Mouse (Mus musculus): ENCODE results near the gene Naa38. TPM values are rescaled to one million over a fixed set of nuclear protein-coding genes. Genes with fewer than 3 reads are reported as not detected.
A peak's percentile ranks its signal among the peaks of the same experiment; 100 is the strongest.

The Naa38 gene
- polyA plus RNA-seq, 1 experiment from 2014 or later, result 86.1 TPM

- 0% methylated on average over 24 of the region's 26 CpGs for WGBS
- H3K9ac ChIP-seq (replicated peaks; ENCODE audit: low read depth, low read length), result peak overlapping the region; percentile 99
- H3K4me3 ChIP-seq (replicated peaks; ENCODE audit: low read length), result peak overlapping the region; percentile 67
- H3K36me3 ChIP-seq (ENCODE audit: control insufficient read depth, insufficient read depth), result peaks cover 19% of the 10 kb centered on the region
- no peaks in the 10 kb centered on the region for H3K27me3 ChIP-seq (replicated peaks; ENCODE audit: control insufficient read depth, insufficient read depth, low read length)
- H3K4me1 ChIP-seq (replicated peaks; ENCODE audit: control insufficient read depth, insufficient read depth, low read length), result peaks cover 39% of the 10 kb centered on the region
- peak overlapping the region; percentile 98 for H3K4me2 ChIP-seq (ENCODE audit: low read length)
- no peaks in the 10 kb centered on the region for H3K9me3 ChIP-seq (ENCODE audit: control insufficient read depth, low read length)
- H3K27ac ChIP-seq (ENCODE audit: low read length), result peak overlapping the region; percentile 100
- peak; percentile 77 for ATAC-seq
Observed at GRCm38 (mm10) chr11:69366157-69366854, 29.0 kb upstream of the Naa38 start.

- peak overlapping the region; percentile 98 for H3K4me2 ChIP-seq (ENCODE audit: low read length)
- H3K27me3 ChIP-seq (replicated peaks; ENCODE audit: control insufficient read depth, insufficient read depth, low read length), result no peaks in the 10 kb centered on the region
- WGBS, result 0% methylated on average over 22 of the region's 22 CpGs
- no peaks in the 10 kb centered on the region for H3K9me3 ChIP-seq (ENCODE audit: control insufficient read depth, low read length)
- H3K27ac ChIP-seq (ENCODE audit: low read length), result peak overlapping the region; percentile 100
- peaks cover 42% of the 10 kb centered on the region for H3K4me1 ChIP-seq (replicated peaks; ENCODE audit: control insufficient read depth, insufficient read depth, low read length)
- peaks cover 12% of the 10 kb centered on the region for H3K36me3 ChIP-seq (ENCODE audit: control insufficient read depth, insufficient read depth)
- ATAC-seq, result peak; percentile 1; the same call in 1 of the 2 replicates
- peak overlapping the region; percentile 99 for H3K9ac ChIP-seq (replicated peaks; ENCODE audit: low read depth, low read length)
- H3K4me3 ChIP-seq (replicated peaks; ENCODE audit: low read length), result peak overlapping the region; percentile 67
Observed at GRCm38 (mm10) chr11:69366855-69367615, 28.3 kb upstream of the Naa38 start.

DNA sequence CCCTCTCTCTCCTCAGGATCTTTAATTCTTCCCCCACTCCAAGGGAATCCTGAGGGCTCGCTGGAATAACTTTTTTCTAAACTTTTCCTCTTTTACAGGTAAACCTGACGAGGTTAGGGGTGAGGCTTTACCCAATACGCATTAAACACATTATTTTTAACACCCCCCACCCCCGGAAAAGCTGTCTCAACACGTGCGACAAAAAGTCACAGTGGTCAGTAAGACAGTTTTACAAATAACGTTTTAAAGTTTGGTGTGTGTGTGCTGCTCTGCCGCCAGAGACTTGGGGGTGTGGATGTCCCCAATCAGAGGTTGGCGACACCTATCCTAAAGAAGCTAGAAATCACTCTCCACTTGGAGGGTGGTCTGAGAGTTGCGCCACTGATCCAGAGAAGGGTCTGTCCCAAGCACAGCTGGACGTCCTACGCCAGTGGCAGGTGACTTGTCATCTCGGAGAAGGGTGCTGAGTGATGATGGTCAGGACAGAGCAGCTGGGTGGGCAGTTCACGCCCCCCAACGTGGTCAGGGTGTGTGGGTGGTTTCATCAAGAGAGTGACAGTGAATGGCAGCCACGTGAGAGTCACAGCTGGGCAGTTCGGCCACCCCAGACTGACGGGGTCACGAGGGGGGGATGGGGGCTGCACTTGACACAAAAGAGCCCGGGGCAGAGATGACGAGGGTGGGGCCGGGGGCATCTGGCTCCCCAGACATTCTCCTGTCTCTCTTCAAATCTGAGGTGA is 27.5 kb upstream of the Naa38 start:
- H3K4me1 ChIP-seq (replicated peaks; ENCODE audit: control insufficient read depth, insufficient read depth, low read length), result peaks cover 44% of the 10 kb centered on the region
- peak overlapping the region; percentile 67 for H3K4me3 ChIP-seq (replicated peaks; ENCODE audit: low read length)
- H3K9ac ChIP-seq (replicated peaks; ENCODE audit: low read depth, low read length), result peak overlapping the region; percentile 99
- no peak for ATAC-seq
- peaks cover 10% of the 10 kb centered on the region for H3K36me3 ChIP-seq (ENCODE audit: control insufficient read depth, insufficient read depth)
- H3K27ac ChIP-seq (ENCODE audit: low read length), result peak overlapping the region; percentile 100
- no peaks in the 10 kb centered on the region for H3K9me3 ChIP-seq (ENCODE audit: control insufficient read depth, low read length)
- peak overlapping the region; percentile 98 for H3K4me2 ChIP-seq (ENCODE audit: low read length)
- H3K27me3 ChIP-seq (replicated peaks; ENCODE audit: control insufficient read depth, insufficient read depth, low read length), result no peaks in the 10 kb centered on the region
- 2% methylated on average over 22 of the region's 22 CpGs for WGBS

DNA sequence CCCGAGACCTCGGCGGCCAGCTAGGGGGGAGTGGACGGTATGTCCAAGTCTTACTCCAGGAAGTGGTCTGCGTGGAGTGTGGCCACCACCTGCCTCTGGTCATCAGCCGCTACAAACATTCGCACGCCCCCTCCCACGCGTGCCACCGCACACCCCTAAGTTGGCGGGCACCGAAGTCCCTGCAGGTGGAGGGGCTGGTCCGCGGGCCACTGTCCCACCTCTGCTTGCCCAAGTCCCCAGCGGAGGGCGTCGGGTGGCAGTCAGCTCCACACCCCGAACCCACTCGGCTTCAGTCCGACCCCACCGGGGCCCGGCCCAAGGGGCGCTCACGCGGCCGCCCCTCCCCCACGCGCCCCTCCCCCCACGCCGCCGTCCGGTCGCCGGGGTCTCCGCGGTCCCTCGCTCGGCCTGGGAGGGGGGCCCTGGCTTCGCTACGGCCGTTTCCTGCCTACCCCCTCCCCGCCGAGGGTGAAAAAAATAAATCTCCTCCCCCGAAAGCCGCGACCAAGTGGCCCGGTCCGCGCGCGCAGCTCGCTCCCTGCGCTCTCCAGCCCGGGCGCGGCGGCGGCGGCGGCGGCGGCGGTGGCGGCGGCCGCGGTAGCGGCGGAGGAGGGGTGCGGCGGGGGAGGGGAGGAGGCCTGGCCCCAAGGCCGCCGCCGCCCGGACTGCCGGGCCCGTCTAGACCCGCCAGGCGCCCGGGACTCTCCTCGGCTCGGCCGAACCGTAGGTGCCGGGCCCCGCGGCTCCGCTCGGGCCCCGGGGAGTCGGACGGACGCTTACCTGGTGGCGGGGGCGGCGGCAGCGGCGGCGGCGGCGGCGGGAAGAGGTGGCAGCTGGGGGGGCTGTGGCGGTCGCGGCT is 26.7 kb upstream of the Naa38 start:
- no peak for ATAC-seq
- Histone ChIP-seq H3K4me2 (ENCODE audit: low read length) (peak overlapping the region; percentile 98), H3K4me3 (replicated peaks; ENCODE audit: low read length) (peak overlapping the region; percentile 67), H3K36me3 (ENCODE audit: control insufficient read depth, insufficient read depth) (peaks cover 6% of the 10 kb centered on the region), H3K27ac (ENCODE audit: low read length) (peak overlapping the region; percentile 100), H3K27me3 (replicated peaks; ENCODE audit: control insufficient read depth, insufficient read depth, low read length) (no peaks in the 10 kb centered on the region), H3K9ac (replicated peaks; ENCODE audit: low read depth, low read length) (peak overlapping the region; percentile 99), H3K4me1 (replicated peaks; ENCODE audit: control insufficient read depth, insufficient read depth, low read length) (peaks cover 49% of the 10 kb centered on the region), H3K9me3 (ENCODE audit: control insufficient read depth, low read length) (no peaks in the 10 kb centered on the region)
- under 1% methylated on average over 67 of the region's 106 CpGs for WGBS

DNA sequence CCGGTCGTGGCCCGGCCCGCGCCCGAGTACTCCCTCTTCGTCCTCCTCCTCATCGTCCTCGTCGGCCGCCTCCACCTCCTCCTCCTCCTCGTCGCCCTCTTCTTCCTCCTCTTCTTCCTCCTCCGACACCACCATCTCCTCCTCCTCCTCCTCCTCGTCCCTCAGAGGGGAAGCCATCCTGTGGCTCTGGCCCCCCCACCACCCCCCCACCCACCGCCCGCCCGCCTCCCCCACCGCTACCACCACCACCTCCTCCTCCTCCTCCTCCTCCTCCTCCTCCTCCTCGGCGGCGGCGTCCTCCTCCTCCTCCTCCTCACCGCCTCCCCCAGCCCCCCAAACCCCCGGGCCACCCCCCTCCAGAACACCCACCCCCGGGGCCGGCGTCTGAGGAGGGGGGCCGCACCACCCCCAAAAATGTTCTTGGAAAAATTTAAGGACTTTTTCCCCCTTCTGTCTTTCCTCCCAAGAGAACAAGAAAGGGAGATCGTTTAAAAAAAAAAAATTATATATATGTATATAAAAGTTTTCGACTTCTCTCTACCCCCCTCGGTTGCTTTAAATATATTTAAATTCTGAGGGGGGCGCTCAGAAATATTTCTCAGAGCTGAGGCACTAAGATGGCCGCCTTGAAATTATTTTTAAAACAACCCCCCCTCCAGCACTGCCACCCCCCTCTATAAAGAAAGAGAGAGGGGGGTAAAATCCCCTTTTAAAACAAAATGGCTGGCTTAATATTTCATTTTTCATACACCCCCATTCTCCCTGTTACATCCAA is 25.9 kb upstream of the Naa38 start, which contains the start of gene Chd3:
Gene Chd3, minus strand, starts transcription at position 192 of the 775 bp plus-strand sequence.
- H3K4me1 ChIP-seq (replicated peaks; ENCODE audit: control insufficient read depth, insufficient read depth, low read length), result peaks cover 44% of the 10 kb centered on the region
- peak within 1 kb of the TSS; percentile 98 for H3K4me2 ChIP-seq (ENCODE audit: low read length)
- no peaks in the 10 kb centered on the region for H3K9me3 ChIP-seq (ENCODE audit: control insufficient read depth, low read length)
- H3K27me3 ChIP-seq (replicated peaks; ENCODE audit: control insufficient read depth, insufficient read depth, low read length), result no peaks in the 10 kb centered on the region
- under 1% methylated on average over 19 of the region's 34 CpGs for WGBS
- no peaks in the 10 kb centered on the region for H3K36me3 ChIP-seq (ENCODE audit: control insufficient read depth, insufficient read depth)
- H3K27ac ChIP-seq (ENCODE audit: low read length), result peak within 1 kb of the TSS; percentile 100
- no peak for ATAC-seq
- peak within 1 kb of the TSS; percentile 99 for H3K9ac ChIP-seq (replicated peaks; ENCODE audit: low read depth, low read length)
- H3K4me3 ChIP-seq (replicated peaks; ENCODE audit: low read length), result peak within 1 kb of the TSS; percentile 67

DNA sequence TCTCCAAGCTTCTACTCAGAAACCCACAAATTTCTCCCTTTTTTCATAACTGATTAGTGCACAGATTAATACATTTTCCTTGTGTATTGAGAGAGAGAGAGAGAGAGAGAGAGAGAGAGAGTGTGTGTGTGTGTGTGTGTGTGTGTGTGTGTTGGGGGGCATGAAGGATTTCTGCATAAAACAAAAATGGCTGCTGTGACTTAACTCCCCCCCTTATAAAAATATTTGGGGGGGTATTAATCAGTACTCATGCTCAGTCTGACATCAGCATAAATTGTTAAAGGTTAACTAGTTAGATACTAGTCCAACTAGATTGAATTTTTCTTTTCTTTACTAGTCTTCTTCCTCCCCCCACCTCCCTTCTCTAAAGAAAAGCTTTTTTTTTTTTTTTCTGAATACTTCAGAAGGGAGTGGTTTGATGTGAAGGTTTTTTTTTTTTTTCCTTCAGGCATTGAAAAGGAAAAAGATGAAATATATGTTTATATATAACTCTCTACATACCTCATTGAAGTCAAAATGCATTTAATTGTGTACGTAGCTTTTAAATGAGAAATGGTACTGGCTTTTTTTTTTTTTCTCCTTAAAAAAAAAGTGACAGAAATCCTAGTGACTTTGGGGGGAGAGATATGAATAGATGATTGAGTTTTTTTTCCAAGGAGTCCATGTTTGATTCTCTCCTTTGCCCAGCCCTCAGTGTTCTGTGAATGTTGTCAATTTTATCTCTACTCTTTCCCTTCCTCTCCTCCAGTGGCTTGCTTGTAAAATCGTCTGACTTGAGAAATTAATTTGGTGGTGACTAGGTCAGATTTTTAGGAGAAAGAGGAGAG is 25.1 kb upstream of the Naa38 start:
- 15% methylated on average over 2 of the region's 2 CpGs for WGBS
- H3K4me1 ChIP-seq (replicated peaks; ENCODE audit: control insufficient read depth, insufficient read depth, low read length), result peaks cover 36% of the 10 kb centered on the region
- H3K27me3 ChIP-seq (replicated peaks; ENCODE audit: control insufficient read depth, insufficient read depth, low read length), result no peaks in the 10 kb centered on the region

DNA sequence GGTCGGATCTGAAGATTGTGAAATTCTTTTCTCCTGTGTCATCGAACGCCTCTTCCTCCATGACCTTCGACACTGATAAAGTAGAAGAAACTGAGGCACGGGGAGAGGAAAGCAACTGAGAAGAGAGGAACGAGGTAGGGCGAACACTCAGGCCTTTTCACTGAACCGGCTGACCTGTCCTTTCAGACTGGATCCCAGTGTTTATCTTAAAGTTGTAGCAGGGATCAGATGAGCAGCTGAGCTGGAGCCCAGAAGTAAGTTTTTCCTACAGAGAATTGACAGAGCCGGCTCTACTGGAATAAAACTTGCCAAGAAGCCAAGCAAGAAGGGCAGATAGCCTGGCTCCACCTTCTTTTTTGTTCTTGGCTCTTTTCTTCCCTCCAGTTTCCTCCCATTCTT is 24.5 kb upstream of the Naa38 start:
- 20% methylated on average over 9 of the region's 9 CpGs for WGBS
- peak overlapping the region; percentile 21 for H3K4me3 ChIP-seq (replicated peaks; ENCODE audit: low read length)
- peak overlapping the region; percentile 45 for H3K4me2 ChIP-seq (ENCODE audit: low read length)

More for the DNA sequence above, 25.1 kb upstream of the Naa38 start:
- H3K9me3 ChIP-seq (ENCODE audit: control insufficient read depth, low read length), result no peaks in the 10 kb centered on the region
- H3K9ac ChIP-seq (replicated peaks; ENCODE audit: low read depth, low read length), result peak overlapping the region; percentile 99
- peak overlapping the region; percentile 98 for H3K4me2 ChIP-seq (ENCODE audit: low read length)
- H3K4me3 ChIP-seq (replicated peaks; ENCODE audit: low read length), result peak overlapping the region; percentile 67
- ATAC-seq, result no peak
- H3K36me3 ChIP-seq (ENCODE audit: control insufficient read depth, insufficient read depth), result no peaks in the 10 kb centered on the region
- peak overlapping the region; percentile 100 for H3K27ac ChIP-seq (ENCODE audit: low read length)

More for the DNA sequence above, 24.5 kb upstream of the Naa38 start:
- peaks cover 30% of the 10 kb centered on the region for H3K4me1 ChIP-seq (replicated peaks; ENCODE audit: control insufficient read depth, insufficient read depth, low read length)
- no peak for ATAC-seq
- H3K9ac ChIP-seq (replicated peaks; ENCODE audit: low read depth, low read length), result peak overlapping the region; percentile 41; the same call in 1 of the 2 replicates
- H3K9me3 ChIP-seq (ENCODE audit: control insufficient read depth, low read length), result no peaks in the 10 kb centered on the region
- H3K27ac ChIP-seq (ENCODE audit: low read length), result peak overlapping the region; percentile 95
- H3K27me3 ChIP-seq (replicated peaks; ENCODE audit: control insufficient read depth, insufficient read depth, low read length), result no peaks in the 10 kb centered on the region
- H3K36me3 ChIP-seq (ENCODE audit: control insufficient read depth, insufficient read depth), result no peaks in the 10 kb centered on the region

All from forebrain, embryonic 16.5 days (tissue).